Mouse (Mus musculus) macrophage (primary cell): ENCODE measurements around the gene Slc3a1. TPM values are rescaled to one million over a fixed set of nuclear protein-coding genes. Genes with fewer than 3 reads are reported as not detected.

ENCODE experiments used
- H3K27ac ChIP-seq: fragments of 350-480 bp; formaldehyde crosslinking; 2 replicates; pipeline ENCODE4 v1.9.0; 2021
- H3K36me3 ChIP-seq: fragments of 350-480 bp; formaldehyde crosslinking; 2 replicates; pipeline ENCODE4 v1.9.0; 2021; ENCODE audit errors: inconsistent target
- H3K4me3 ChIP-seq: fragments of 350-480 bp; formaldehyde crosslinking; 2 replicates; pipeline ENCODE4 v1.9.0; 2021; ENCODE audit errors: inconsistent target
- H3K79me2 ChIP-seq: fragments of 350-480 bp; formaldehyde crosslinking; 2 replicates; pipeline ENCODE4 v1.9.0; 2021; ENCODE audit errors: inconsistent target
- WGBS: methylation state at CpG from one replicate; pipeline ENCODE4 v1.1.7; 2026; ENCODE audit warnings: inconsistent platforms; ENCODE audit not compliant: missing documents; 5-methylcytosine and 5-hydroxymethylcytosine counted together
- polyA plus RNA-seq: library from polyadenylated mRNA; stranded (reverse); fragments of 250-400 nt; gene quantifications from 3 replicates; pipeline ENCODE4 v1.2.4, GENCODE M21; 2018; ENCODE audit warnings: inconsistent platforms
- total RNA-seq, 78 experiments: library from RNA; depleted of rRNA; stranded (reverse); fragments of 250-400 nt; gene quantifications; 1 replicate in 9 of 78; 2 replicates in 24 of 78; 3 replicates in 43 of 78; 4 replicates in 2 of 78; pipeline ENCODE4 v1.2.4; 2018; ENCODE audit warnings: inconsistent platforms in 56 of 78

The Slc3a1 gene
- total RNA-seq (2018; cell fraction: chromatin; rRNA removed) = 1 to 10 TPM in 1 of 26 experiments, under 1 TPM in 13, not detected in 12; 0.25 to 1.2 (median 0.39) TPM
- total RNA-seq (2018; cell fraction: cytosol; rRNA removed) = under 1 TPM in 5 of 26 experiments, not detected in 21; 0.06 to 0.08 (median 0.07) TPM
- 1 to 10 TPM in 1 of 26 experiments, under 1 TPM in 12, not detected in 13; 0.22 to 1.7 (median 0.42) TPM for total RNA-seq (2018; cell fraction: nucleus; rRNA removed)
- not detected in 3 replicates for polyA plus RNA-seq

DNA sequence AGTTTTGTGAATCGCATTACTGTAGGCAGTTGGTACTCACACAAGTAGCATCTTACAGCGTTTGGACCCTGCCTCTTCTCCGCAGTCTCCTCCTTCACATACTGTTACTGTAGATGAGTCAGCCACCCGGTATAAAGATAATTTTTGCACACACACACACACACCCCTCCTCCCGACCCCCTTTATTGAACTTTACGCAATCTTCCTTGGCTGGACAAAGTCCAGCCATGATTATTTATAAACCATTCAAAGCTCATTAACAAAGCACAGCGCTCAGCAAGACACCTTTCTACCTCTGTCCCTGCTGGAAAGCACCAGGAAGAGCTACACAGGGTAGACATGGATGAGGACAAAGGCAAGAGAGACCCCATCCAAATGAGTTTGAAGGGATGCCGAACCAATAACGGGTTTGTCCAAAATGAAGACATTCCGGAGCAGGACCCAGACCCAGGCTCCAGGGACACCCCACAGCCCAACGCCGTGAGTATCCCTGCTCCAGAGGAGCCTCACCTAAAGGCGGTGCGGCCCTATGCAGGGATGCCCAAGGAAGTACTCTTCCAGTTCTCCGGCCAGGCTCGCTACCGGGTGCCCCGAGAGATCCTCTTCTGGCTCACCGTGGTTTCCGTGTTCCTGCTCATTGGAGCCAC, at the start of gene Slc3a1:
TSS of gene Slc3a1 (plus strand) at position 284 of the 647 bp plus-strand sequence.
- no peaks in the 10 kb centered on the region for H3K36me3 ChIP-seq
- H3K79me2 ChIP-seq = no peaks in the 10 kb centered on the region
- H3K27ac ChIP-seq = no peak within 1 kb of the TSS
- 89% methylated on average over 18 of the region's 20 CpGs for WGBS
- no peak within 1 kb of the TSS for H3K4me3 ChIP-seq

DNA sequence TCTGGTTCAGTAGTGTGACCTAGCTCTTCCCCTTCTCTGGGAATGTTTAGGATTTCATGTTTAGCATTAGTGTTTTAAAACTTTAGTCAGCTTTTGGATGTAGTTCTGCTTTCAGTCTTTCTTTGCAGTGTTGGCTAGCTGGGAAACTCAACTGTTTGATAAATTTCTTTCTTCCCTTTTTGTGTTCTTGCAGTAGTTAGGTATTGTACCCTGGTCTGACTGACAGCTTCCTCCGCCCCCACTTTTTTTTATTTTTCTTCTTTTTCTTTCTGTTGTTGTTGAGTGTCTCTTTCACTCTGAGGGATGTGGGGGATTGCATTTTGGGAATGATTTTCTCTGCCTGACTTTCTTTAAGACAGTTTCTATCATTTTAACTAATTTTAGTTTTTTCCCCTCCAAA, 46.5 kb upstream of the Slc3a1 start:
- Histone ChIP-seq H3K27ac (no peak overlapping the region), H3K4me3 (no peak overlapping the region), H3K36me3 (no peaks in the 10 kb centered on the region), H3K79me2 (peaks cover 94% of the 10 kb centered on the region)
- 13% methylated on average over 1 of the region's 1 CpGs for WGBS

DNA sequence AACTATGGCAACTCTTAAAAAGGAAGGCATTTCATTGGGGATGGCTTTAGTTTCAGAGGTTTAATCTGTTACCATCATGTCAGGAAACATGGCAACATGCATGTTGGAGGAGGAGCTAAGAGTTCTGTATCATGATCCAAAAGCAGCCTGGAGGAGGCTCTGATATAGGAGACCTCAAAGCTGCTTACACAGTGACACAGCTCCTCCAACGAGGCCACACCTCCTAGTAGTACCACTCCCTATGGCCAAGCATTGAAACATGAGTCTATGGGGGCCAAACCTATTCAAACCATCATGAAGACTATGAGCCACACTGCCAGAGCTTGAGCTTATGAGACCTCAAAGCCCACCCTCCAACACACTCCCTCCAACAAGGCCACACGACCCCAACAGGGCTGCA, 45.4 kb upstream of the Slc3a1 start:
- WGBS = 89% methylated on average over 2 of the region's 2 CpGs
- Histone ChIP-seq H3K36me3 (no peaks in the 10 kb centered on the region), H3K4me3 (no peak overlapping the region), H3K27ac (no peak overlapping the region), H3K79me2 (peaks cover 94% of the 10 kb centered on the region)

DNA sequence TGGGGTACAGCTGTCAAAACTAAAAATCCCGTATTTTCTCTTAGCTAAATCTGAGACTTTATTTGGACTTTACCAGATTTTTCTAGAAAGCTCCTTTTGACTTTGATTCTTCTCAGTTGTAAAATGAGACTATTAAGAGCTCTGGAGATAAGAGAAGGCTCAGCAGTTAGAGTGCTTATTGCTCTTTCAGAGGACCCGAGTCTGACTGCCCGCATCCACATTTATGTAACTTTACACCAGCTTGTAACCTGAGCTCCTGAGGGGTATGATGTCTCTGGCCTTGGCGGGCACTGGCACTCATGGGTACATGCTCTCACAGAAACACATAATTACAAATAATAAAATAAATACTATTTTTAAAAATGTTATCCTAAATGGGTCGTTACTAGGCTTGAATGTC, 41.8 kb upstream of the Slc3a1 start:
- no peaks in the 10 kb centered on the region for H3K36me3 ChIP-seq
- H3K79me2 ChIP-seq = peaks cover 96% of the 10 kb centered on the region
- 95% methylated on average over 5 of the region's 5 CpGs for WGBS
- no peak overlapping the region for H3K27ac ChIP-seq
- H3K4me3 ChIP-seq = no peak overlapping the region

DNA sequence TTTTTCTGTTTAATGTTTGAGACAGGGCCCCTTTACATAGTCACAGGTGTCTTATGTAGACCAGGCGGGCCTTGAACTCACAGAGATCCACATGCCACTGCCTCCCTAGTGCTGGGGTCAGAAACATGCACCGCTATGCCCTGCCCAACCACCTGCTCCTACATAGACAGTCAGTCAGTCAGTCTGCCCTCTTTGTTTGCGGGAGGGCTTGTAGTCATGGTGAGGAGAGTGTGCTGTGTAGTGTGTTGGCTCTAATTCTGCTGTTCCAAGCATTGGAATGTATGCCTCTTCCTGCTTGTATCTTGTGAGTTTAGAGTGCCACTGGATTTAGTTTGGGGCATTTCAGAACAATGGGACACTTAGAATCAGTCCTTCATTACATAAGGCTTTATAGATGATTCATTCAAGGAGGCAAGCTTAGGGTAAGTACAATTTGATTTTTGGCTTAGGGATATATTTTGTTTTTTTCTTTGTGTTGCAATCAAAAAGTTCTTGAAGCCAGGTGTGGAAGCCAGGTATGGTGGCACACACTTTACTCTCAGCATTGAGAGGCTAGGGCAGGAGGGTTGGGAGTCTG, 40.3 kb upstream of the Slc3a1 start:
- no peak overlapping the region for H3K27ac ChIP-seq
- H3K36me3 ChIP-seq = no peaks in the 10 kb centered on the region
- 100% methylated on average over 3 of the region's 3 CpGs for WGBS
- H3K79me2 ChIP-seq = peaks cover 100% of the 10 kb centered on the region
- no peak overlapping the region for H3K4me3 ChIP-seq

DNA sequence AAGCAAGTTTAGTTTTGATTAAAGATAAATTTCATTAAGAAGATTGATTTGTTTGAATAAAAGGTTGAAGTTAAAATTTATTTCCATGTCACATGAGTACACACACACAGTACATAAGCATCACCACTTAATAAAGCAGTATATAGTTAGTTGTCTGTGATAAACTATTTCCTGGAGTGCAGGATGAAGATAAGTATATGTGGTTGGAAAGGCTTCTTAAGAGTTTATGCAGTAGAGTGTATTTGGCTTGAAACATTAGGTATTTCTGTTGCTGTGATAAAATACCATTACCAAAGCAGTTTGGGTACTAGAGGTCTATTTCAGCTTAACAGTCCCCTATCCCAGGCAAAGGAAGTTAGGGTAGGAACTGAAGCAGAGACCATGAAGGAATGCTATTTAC, 39.7 kb upstream of the Slc3a1 start:
- Histone ChIP-seq H3K4me3 (no peak overlapping the region), H3K79me2 (peaks cover 100% of the 10 kb centered on the region), H3K36me3 (no peaks in the 10 kb centered on the region), H3K27ac (no peak overlapping the region)

DNA sequence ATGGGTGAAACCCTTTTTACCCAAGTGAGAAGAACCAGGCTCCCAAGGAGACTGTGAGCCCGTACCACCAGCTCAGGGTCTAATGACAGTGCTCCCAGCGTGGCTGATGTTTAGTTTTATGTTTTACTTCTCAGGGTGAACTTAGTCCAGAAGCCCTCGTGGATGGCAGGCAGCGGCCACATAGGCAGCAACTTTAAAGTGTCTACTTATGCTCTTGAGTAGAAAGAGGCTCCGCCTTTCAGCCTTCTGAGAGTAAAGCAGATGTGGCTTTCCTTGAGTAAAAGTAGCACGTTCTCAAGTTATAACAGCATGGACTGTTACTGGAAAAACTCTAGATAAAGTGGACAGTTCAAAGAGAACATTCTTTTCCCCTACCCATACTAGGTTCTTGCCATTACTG, 32.3 kb upstream of the Slc3a1 start:
- WGBS = 94% methylated on average over 6 of the region's 6 CpGs
- Histone ChIP-seq H3K27ac (no peak overlapping the region), H3K79me2 (peaks cover 94% of the 10 kb centered on the region), H3K36me3 (0 out of 2 replicates have a peak, but pooled peaks cover 5% of the 10 kb centered on the region), H3K4me3 (no peak overlapping the region)

DNA sequence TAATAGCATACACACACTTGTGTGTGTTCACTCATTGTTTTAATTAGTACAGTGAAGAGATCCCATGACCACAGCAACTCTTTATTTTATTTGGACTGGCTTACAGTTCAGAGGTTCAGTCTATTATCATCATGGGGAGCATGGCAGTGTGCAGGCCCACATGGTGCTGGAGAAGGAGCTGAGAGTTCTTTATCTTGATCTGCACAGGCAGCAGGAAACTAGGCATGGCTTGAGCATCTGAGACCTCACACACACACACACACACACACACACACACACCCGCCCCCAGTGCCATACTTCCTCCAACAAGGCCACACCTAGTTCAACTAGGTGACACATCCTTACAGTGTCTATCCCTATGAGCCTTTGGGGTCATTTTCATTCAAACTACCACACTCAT, 30.5 kb upstream of the Slc3a1 start:
- 69% methylated on average over 1 of the region's 1 CpGs for WGBS
- Histone ChIP-seq H3K79me2 (peaks cover 86% of the 10 kb centered on the region), H3K36me3 (0 out of 2 replicates have a peak, but pooled peaks cover 5% of the 10 kb centered on the region), H3K4me3 (no peak overlapping the region), H3K27ac (no peak overlapping the region)

DNA sequence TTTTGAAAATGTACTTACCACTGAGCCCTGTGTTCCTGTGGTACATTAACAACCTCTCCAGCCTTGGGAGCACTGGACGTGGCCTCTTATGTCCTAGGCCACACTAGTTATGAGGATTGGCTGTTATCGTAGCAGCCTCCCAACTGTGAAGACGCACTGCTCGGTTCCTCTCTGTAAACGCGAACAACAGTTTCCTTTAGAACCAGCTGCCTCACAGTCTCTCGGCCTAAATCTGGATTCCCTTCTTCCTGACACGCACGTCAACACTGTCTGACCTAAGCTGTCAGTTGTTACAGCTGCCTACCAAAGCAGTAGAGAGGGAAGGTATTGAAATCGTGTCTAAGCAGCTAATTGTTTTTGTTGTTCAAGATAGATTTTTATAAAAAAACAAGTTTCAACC, 28.5 kb upstream of the Slc3a1 start:
- Histone ChIP-seq H3K4me3 (no peak overlapping the region), H3K36me3 (peaks cover 8% of the 10 kb centered on the region; the same call in 1 of the 2 replicates), H3K27ac (no peak overlapping the region), H3K79me2 (peaks cover 73% of the 10 kb centered on the region)
- WGBS = 76% methylated on average over 10 of the region's 10 CpGs

DNA sequence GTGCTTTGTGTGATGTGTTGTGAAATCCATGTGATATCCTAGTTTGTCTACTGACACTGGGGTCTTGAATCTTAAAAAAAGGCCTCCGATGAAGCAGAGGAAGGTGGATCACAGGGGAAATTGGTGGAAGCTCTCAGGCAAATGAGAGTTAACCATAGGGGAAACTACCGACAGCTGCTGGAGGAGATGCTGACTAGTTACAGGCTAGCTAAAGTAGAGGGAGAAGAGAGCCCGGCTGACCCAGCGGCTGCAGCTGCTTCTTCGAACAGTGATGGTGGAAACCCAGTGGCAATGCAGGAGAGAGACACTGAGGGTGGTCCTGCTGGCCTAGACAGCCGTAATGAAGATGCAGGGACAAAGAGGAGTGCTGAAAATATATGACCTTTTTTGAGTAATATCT, 14.7 kb upstream of the Slc3a1 start:
- 87% methylated on average over 6 of the region's 6 CpGs for WGBS
- Histone ChIP-seq H3K4me3 (no peak overlapping the region), H3K27ac (no peak overlapping the region), H3K36me3 (peaks cover 13% of the 10 kb centered on the region; the same call in 1 of the 2 replicates), H3K79me2 (no peaks in the 10 kb centered on the region)

DNA sequence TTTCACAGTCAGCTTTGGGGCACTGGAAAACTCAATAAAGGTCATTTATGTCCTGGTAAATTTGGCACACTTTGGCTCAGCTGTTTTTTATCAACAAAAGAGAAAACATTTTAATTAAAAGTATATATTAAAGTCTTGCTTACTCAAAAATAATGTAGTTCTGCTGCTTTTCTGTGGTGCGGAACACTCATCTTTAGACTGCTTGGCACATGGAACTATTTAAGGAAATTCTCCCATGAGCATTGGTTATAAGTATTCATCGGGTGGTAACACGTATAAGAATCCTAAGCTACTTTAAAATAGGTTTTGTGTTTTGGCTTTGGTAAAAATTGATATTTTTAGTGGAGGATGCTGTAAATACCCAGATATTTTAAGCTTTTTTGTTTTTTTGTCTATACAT, 13.5 kb upstream of the Slc3a1 start:
- Histone ChIP-seq H3K4me3 (no peak overlapping the region), H3K36me3 (peaks cover 13% of the 10 kb centered on the region; the same call in 1 of the 2 replicates), H3K79me2 (no peaks in the 10 kb centered on the region), H3K27ac (no peak overlapping the region)
- 100% methylated on average over 3 of the region's 3 CpGs for WGBS

DNA sequence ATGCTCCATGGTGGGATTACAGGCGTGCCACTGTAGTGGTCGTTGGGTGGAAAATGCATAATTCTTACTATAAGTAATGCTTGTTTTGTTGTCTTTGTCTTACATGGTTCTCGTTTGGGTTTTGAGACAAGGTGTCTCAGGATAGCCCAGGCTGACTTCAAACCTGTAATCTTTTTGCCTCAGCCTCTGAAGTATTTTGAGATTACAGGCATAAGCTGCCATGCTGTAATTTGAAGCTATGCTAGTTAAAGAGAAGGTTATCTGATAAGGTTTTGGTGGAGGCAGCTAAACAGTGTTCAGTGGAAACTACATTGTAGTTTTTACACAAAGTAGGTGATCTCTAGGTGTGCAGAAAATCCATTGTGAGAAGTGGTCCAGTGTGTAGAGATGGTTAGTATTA, 9.8 kb upstream of the Slc3a1 start:
- no peak overlapping the region for H3K27ac ChIP-seq

DNA sequence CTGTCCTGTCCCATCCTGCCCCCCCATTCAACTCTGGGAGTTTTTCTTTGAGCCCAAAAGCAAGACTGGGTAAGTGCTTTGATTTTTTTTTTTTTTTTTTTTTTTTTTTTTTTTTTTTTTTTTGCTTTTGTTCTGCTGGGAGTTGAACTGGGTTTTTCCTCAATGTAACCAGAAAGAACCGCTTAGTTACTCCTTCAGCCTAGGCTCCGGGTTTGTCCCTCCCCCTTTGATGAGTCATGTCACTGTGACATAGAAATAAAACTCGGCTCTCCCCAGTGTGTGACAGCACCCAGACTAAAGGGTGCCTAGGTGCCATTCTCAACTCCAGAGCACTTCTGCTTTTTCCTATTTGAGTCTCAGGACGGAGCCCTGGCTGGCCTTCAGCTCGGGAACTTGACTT, 9.4 kb upstream of the Slc3a1 start:
- no peak overlapping the region for H3K4me3 ChIP-seq
- WGBS = 6% methylated on average over 5 of the region's 5 CpGs
- H3K36me3 ChIP-seq = no peaks in the 10 kb centered on the region
- no peak overlapping the region for H3K27ac ChIP-seq
- H3K79me2 ChIP-seq = no peaks in the 10 kb centered on the region

More for the DNA sequence above, 9.8 kb upstream of the Slc3a1 start:
- Histone ChIP-seq H3K36me3 (no peaks in the 10 kb centered on the region), H3K79me2 (no peaks in the 10 kb centered on the region), H3K4me3 (no peak overlapping the region)
- WGBS = 91% methylated on average over 3 of the region's 3 CpGs

DNA sequence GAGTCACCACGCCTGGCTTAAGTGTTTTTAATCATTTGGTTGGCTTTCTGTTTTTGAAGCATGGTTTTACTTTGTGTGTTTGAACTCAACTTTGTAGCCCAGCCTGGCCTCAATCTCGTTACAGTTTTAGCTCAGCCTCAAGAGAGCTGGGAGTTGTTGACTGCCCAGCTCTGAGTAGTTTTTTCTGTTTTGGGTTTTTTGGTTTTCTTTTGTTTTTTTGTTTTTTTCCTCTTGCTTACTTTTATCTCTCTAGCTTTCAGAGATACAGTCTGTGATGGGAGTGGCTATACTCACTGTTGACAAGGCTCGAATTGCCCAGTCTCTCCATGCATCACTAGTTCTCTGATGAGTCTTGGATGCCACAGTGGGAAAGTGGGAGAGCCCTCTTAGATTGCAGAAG, 7.8 kb upstream of the Slc3a1 start:
- Histone ChIP-seq H3K27ac (no peak overlapping the region), H3K36me3 (no peaks in the 10 kb centered on the region), H3K4me3 (no peak overlapping the region), H3K79me2 (no peaks in the 10 kb centered on the region)
- WGBS = 89% methylated on average over 3 of the region's 3 CpGs
